Mouse (Mus musculus) kidney, embryonic 16.5 days (tissue): ENCODE data around the gene Zbtb40. TPM values are rescaled to one million over a fixed set of nuclear protein-coding genes. Genes with fewer than 3 reads are reported as not detected.
A peak's percentile ranks its signal among the peaks of the same experiment; 100 is the strongest.

Source experiments
- ATAC-seq: fragments of 200-750 bp; cut with Nextera tagmentation; 2 replicates; pipeline ENCODE4 v1.8.0; 2017; ENCODE audit warnings: moderate TSS enrichment; ENCODE audit not compliant: low FRiP score, low TSS enrichment
- H3K27ac ChIP-seq: fragments of 300-500 bp; sonication (generic); 2 replicates; pipeline ENCODE4 v1.5.1; 2014; ENCODE audit warnings: low read length
- H3K27me3 ChIP-seq: fragments of 300-500 bp; sonication (generic); 2 replicates; pipeline ENCODE4 v1.6.1; 2014; ENCODE audit warnings: low read length, control low read depth, mixed read lengths; ENCODE audit not compliant: insufficient read depth
- H3K36me3 ChIP-seq: fragments of 300-500 bp; sonication (generic); 2 replicates; pipeline ENCODE4 v1.6.1; 2014; ENCODE audit warnings: low read length, control low read depth, mixed read lengths; ENCODE audit not compliant: insufficient read depth
- H3K4me1 ChIP-seq: fragments of 300-500 bp; sonication (generic); 2 replicates; pipeline ENCODE4 v1.6.1; 2014; ENCODE audit warnings: low read length, control low read depth, mixed read lengths; ENCODE audit not compliant: insufficient read depth
- H3K4me2 ChIP-seq: fragments of 300-500 bp; sonication (generic); replicated peaks from 2 replicates; pipeline ENCODE4 v1.6.1; 2014; ENCODE audit warnings: low read depth, low read length
- H3K4me3 ChIP-seq: fragments of 300-500 bp; sonication (generic); 2 replicates; pipeline ENCODE4 v1.5.1; 2014; ENCODE audit warnings: mild to moderate bottlenecking, low read length
- H3K9ac ChIP-seq: fragments of 300-500 bp; sonication (generic); replicated peaks from 2 replicates; pipeline ENCODE4 v1.6.1; 2014; ENCODE audit warnings: low read length
- H3K9me3 ChIP-seq: fragments of 300-500 bp; sonication (generic); 2 replicates; pipeline ENCODE4 v1.6.1; 2016; ENCODE audit warnings: low read length, control low read depth
- WGBS: fragments of 180-500 bp; shearing (Covaris S2); extraction: QIAGEN DNeasy Blood & Tissue Kit; methylation state at CpG from one replicate; pipeline ENCODE4 v1.1.7; 2014; 5-methylcytosine and 5-hydroxymethylcytosine counted together
- polyA plus RNA-seq: library from polyadenylated mRNA; unstranded; fragments of >200 nt; fragmentation: Nextera tagmentation; extraction: Ambion mirVana; gene quantifications from 2 replicates; pipeline ENCODE4 v1.2.1, GENCODE M21; 2015

Zbtb40 gene
- polyA plus RNA-seq = 4.9 and 5.6 TPM in 2 replicates

DNA sequence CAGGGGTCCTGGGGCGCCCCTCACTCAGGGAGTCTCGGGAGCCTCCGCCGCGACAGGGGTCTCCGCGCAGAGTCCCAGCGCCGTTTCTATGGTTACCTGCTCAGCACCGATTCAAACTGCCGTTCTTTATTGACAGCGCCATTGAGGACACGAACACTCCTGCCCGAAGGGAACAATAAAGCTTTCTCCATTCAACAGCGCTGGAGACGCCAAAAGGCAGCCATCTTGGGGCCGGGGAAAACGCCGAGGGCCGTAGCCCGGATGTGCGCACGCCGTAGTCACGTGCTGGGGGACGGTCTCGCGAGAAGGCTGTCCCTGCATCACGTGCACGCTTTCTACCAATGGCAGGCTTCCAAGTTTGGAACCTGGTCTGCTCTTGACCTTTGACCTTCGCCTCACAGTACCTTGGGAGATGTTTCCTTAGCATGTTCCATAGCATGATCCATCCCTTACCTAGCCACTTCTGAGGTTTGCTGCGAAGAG is at the start of gene Zbtb40:
TSS of gene Zbtb40 (minus strand) at position 252 of the 483 bp plus-strand sequence.
- Histone ChIP-seq H3K27ac (peak within 1 kb of the TSS; percentile 77), H3K4me2 (peak within 1 kb of the TSS; percentile 79), H3K4me1 (peaks cover 18% of the 10 kb centered on the region), H3K27me3 (peaks cover 20% of the 10 kb centered on the region), H3K9me3 (peaks cover 15% of the 10 kb centered on the region), H3K9ac (peak within 1 kb of the TSS; percentile 87), H3K36me3 (no peaks in the 10 kb centered on the region), H3K4me3 (peak within 1 kb of the TSS; percentile 97)
- ATAC-seq = peak; percentile 94
- 2% methylated on average over 32 of the region's 32 CpGs for WGBS

DNA sequence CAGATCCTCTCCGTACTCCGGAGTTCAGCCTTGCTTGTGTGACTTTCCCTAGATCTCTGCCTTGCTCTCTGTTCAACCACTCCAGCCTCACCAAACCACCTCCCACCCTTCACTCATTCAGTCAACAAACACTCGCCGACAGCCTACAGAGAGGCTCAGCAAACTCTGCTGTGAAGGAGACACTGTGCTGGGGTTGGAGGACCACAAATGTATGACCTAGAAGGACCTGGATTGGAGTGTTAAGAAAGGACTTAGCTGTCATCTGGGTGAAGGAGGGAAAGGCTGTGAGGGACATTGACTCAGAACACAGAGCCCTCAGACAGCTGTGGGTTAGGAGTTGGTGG is 49.4 kb upstream of the Zbtb40 start:
- no peaks in the 10 kb centered on the region for H3K9me3 ChIP-seq
- H3K9ac ChIP-seq = no peak overlapping the region
- 53% methylated on average over 4 of the region's 4 CpGs for WGBS
- no peaks in the 10 kb centered on the region for H3K27me3 ChIP-seq
- no peaks in the 10 kb centered on the region for H3K36me3 ChIP-seq
- H3K27ac ChIP-seq = no peak overlapping the region
- H3K4me3 ChIP-seq = no peak overlapping the region
- ATAC-seq = no peak
- H3K4me2 ChIP-seq = no peak overlapping the region
- no peaks in the 10 kb centered on the region for H3K4me1 ChIP-seq

DNA sequence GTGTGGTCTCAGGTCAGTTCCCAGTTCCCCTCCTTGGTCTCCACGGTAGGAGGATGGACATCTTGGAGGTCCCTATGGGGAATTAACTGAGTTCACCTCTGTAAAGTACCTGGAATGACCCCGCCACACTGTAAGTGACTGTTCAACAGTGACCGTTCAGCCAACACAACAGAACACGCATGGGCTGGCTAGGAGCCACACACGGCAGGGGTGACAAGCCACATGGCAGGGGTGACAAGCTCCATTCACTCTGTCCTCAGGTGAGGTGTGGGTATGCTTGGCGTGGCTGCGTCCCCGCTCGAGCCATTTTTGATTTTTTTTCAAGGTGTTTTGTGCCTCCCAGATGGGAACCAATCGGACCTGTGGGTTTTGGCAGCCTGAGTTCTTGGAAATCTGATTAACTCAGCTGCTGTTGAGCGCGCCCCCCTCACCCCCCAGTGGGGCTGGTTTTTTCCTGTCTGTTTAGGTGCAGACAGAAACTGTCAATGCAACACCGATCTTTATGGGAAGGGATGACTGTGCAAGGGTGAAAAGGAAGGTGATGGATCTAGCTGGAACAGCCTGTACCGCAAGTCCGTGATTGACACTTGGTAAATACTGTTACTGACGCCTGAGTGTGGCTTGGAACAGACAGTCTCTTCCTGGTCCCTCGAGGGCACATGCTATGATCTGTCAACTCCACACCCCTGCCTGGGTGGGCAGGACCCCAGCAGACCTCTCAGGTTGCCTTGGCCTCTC is 48.8 kb upstream of the Zbtb40 start:
- Histone ChIP-seq H3K27me3 (no peaks in the 10 kb centered on the region), H3K27ac (no peak overlapping the region), H3K4me2 (no peak overlapping the region), H3K4me1 (no peaks in the 10 kb centered on the region), H3K4me3 (no peak overlapping the region), H3K9me3 (no peaks in the 10 kb centered on the region), H3K36me3 (no peaks in the 10 kb centered on the region), H3K9ac (no peak overlapping the region)
- ATAC-seq = no peak
- 72% methylated on average over 17 of the region's 17 CpGs for WGBS

DNA sequence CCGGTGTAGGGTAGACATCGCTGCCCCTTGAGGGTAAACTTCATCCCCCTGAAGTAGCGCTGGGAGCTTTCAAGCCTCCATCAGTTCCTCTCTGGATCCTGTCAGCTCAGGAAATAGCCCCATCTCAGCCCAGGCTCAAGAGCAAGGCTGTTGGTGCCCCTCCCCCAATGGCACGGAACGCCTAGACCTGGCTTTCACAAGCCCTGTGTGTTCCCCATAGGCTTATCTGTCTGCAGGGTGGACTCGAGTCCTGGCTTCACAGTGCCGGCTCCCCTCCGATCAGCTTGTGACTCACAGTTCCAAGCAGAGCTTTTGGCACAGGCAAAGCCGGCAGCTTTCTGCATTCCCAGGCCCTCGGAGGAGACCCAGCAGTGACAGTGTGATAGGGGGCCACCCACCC is 47.8 kb upstream of the Zbtb40 start:
- H3K4me1 ChIP-seq = no peaks in the 10 kb centered on the region
- no peaks in the 10 kb centered on the region for H3K36me3 ChIP-seq
- H3K9ac ChIP-seq = no peak overlapping the region
- no peaks in the 10 kb centered on the region for H3K9me3 ChIP-seq
- H3K27ac ChIP-seq = no peak overlapping the region
- H3K4me3 ChIP-seq = no peak overlapping the region
- WGBS = 69% methylated on average over 10 of the region's 10 CpGs
- H3K27me3 ChIP-seq = no peaks in the 10 kb centered on the region
- no peak overlapping the region for H3K4me2 ChIP-seq
- ATAC-seq = no peak

DNA sequence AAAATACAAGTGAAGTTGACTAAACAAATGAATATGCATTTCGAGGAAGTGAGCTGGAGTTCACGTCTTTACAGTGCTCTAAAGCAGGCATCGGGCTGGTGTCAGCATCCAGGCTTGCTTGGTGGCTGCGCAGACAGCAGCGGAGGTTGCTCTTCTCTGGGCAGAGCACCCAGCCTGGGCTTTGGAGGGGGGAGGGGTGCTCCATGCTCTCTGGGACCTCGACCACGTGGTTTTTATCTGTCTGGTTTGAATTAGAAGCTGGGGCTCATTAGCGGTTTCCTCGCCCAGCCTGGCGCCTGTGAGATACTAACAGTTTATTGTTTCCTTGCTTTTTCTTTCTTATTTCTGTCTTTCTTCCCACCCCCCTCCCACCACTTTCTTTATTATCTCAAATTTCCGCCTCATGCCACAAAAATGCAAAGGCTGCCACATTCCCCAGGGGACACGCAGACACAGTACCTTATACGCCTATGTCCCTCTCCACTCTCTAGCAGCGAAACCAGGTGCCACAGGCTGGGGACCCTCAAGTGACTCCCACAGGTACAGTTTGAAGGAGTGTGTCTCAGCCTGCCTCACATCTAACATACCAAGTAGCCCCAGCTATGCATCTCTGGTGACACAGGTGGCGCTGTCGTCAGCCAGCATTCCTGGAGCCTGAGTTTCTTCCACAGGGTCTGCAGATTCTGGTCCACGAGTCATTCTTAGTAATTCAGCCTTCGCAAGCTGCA is 36.6 kb upstream of the Zbtb40 start:
- WGBS = 40% methylated on average over 18 of the region's 18 CpGs
- Histone ChIP-seq H3K9ac (no peak overlapping the region), H3K27ac (no peak overlapping the region), H3K4me1 (no peaks in the 10 kb centered on the region), H3K9me3 (no peaks in the 10 kb centered on the region), H3K4me3 (no peak overlapping the region), H3K36me3 (no peaks in the 10 kb centered on the region), H3K4me2 (no peak overlapping the region), H3K27me3 (no peaks in the 10 kb centered on the region)
- ATAC-seq = no peak

DNA sequence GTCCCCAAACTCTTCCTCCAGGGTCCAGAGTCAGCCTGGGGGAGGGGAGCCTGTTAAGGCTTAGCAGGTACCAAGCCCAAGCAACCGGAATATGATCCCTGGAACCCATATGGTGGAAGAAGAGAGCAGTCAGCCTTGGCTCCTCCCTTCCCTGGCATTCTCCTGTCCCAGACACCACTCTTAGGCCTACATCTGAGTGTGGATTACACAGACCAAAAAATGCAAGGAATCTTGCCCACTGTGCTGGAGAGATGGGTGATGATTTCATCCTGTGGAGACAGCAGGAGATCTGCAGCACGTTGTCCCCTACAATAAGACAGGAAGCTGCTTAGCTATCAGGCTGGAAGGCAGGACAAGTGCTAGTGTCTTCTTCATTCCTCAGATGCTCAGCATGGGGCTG is 34.3 kb upstream of the Zbtb40 start:
- Histone ChIP-seq H3K9ac (no peak overlapping the region), H3K4me3 (no peak overlapping the region), H3K27me3 (no peaks in the 10 kb centered on the region), H3K27ac (no peak overlapping the region), H3K36me3 (no peaks in the 10 kb centered on the region), H3K4me2 (no peak overlapping the region), H3K9me3 (no peaks in the 10 kb centered on the region), H3K4me1 (no peaks in the 10 kb centered on the region)
- WGBS = 46% methylated on average over 2 of the region's 2 CpGs
- ATAC-seq = no peak

DNA sequence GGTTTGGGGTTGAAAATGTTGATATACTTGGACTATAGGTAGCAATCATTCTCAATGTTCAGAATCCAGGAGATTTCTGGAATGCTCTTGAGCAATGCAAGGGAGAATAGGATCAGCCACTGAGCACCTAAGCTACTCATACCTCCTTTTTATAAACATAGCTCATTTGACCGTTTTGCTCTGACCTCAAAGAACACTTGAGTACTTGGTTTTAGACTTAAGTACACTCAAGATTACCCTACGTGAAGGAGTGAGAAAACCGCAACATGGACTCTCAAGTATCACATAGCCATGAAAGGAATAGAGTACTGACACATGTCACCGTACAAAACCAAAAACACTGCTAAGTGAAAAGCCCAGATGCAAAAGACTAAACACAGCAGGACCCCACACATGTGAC is 32.8 kb upstream of the Zbtb40 start:
- Histone ChIP-seq H3K4me2 (no peak overlapping the region), H3K9me3 (no peaks in the 10 kb centered on the region), H3K27ac (no peak overlapping the region), H3K4me1 (no peaks in the 10 kb centered on the region), H3K4me3 (no peak overlapping the region), H3K27me3 (no peaks in the 10 kb centered on the region), H3K9ac (no peak overlapping the region), H3K36me3 (no peaks in the 10 kb centered on the region)
- ATAC-seq = no peak
- WGBS = 93% methylated on average over 4 of the region's 4 CpGs

DNA sequence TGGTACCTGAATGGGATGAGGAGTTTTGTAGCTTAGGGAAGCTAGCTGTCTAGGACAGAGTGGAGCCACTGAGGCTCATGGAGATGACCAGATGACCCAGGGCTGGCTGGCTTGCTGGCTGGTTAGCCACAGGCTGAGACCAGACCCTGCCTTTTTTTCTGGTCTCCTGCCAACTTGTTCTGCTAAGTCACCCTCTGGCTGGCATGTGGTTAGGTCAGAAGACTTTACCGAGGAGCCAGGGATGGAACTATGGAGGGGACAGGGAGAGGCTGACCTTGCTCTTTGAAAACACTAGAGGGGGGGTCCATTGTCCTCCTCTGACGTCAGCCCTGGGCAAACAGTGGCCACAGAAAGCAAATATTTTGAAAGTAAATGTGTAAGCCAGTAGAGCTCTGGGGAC is 28.6 kb upstream of the Zbtb40 start:
- no peaks in the 10 kb centered on the region for H3K9me3 ChIP-seq
- no peak overlapping the region for H3K27ac ChIP-seq
- H3K4me2 ChIP-seq = no peak overlapping the region
- no peak overlapping the region for H3K4me3 ChIP-seq
- H3K27me3 ChIP-seq = no peaks in the 10 kb centered on the region
- 21% methylated on average over 2 of the region's 2 CpGs for WGBS
- H3K9ac ChIP-seq = no peak overlapping the region
- no peaks in the 10 kb centered on the region for H3K4me1 ChIP-seq
- ATAC-seq = peak; percentile 50
- H3K36me3 ChIP-seq = no peaks in the 10 kb centered on the region

DNA sequence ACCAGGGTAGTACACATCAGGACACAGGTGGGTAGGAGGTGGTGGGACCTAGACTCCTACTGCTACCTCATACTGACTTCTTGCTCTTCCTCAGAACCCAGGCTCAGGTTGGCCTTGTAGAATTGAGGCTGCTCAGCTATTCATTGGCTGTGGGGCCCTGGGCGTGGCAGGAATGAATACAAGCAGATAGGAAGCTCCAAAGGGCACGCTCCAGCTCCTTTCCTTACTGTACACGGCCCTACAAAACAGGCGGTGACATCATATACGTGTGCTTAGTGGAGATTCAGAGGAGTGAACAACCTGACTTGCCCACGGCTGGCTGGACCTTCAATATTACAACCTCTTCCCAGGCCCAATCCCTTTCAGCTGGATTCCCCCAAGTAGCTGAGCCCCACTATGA is 22.6 kb upstream of the Zbtb40 start:
- 0 out of 2 replicates have a peak, but pooled peaks have one; percentile 23 for ATAC-seq
- Histone ChIP-seq H3K9ac (no peak overlapping the region), H3K4me1 (no peaks in the 10 kb centered on the region), H3K9me3 (no peaks in the 10 kb centered on the region), H3K4me2 (no peak overlapping the region), H3K36me3 (no peaks in the 10 kb centered on the region), H3K27ac (no peak overlapping the region), H3K27me3 (no peaks in the 10 kb centered on the region), H3K4me3 (no peak overlapping the region)
- 88% methylated on average over 6 of the region's 6 CpGs for WGBS

DNA sequence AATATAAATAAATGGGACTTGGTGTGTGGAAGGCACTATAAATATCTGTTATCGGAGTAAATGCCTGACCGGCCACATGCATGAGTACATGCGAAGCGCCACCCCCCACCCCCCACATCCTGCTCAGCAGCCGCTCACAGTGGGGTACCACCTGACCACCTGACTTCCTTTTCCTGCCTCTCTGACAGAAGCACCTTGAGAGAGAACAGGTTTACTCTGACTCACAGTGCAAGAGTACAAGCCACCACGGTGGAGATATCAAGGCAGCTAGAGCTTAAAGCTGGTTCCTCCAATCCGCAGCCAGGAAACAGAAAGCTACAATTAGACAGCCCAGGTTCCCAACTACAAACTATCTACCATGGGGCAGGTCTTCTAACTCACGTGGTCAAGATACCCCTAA is 19.9 kb upstream of the Zbtb40 start:
- Histone ChIP-seq H3K4me3 (no peak overlapping the region), H3K36me3 (no peaks in the 10 kb centered on the region), H3K27me3 (no peaks in the 10 kb centered on the region), H3K9ac (no peak overlapping the region), H3K4me1 (no peaks in the 10 kb centered on the region), H3K27ac (no peak overlapping the region), H3K9me3 (no peaks in the 10 kb centered on the region), H3K4me2 (no peak overlapping the region)
- no peak for ATAC-seq
- WGBS = 36% methylated on average over 8 of the region's 8 CpGs
